Mouse (Mus musculus) retina, embryonic 14.5 days (tissue): ENCODE measurements around the gene Dgkg.

Experiments used
- DNase-seq: peaks from one replicate; pipeline ENCODE4 v3.0.0-alpha.2; 2015; ENCODE audit warnings: low spot score

The Dgkg gene

GRCm38 (mm10) chr16:22497976-22498375, 159.0 kb downstream of the Dgkg start:
- no peak for DNase-seq

GRCm38 (mm10) chr16:22495259-22495658, 161.8 kb downstream of the Dgkg start:
- no peak for DNase-seq

GRCm38 (mm10) chr16:22494815-22495214, 162.2 kb downstream of the Dgkg start:
- DNase-seq: no peak

GRCm38 (mm10) chr16:22493396-22493795, 163.6 kb downstream of the Dgkg start:
- DNase-seq: no peak

- no peak for DNase-seq
Measured at GRCm38 (mm10) chr16:22491446-22492166, 165.4 kb downstream of the Dgkg start.

- no peak for DNase-seq
Measured at GRCm38 (mm10) chr16:22483900-22484299, 173.1 kb downstream of the Dgkg start.

GRCm38 (mm10) chr16:22479322-22479721, 177.7 kb downstream of the Dgkg start:
- DNase-seq: no peak

GRCm38 (mm10) chr16:22471728-22472127, 185.3 kb downstream of the Dgkg start:
- DNase-seq: no peak

GRCm38 (mm10) chr16:22469385-22469784, 187.6 kb downstream of the Dgkg start:
- no peak for DNase-seq

- no peak for DNase-seq
Measured at GRCm38 (mm10) chr16:22467111-22467510, 189.9 kb downstream of the Dgkg start.

- no peak for DNase-seq
Measured at GRCm38 (mm10) chr16:22466381-22466780, 190.6 kb downstream of the Dgkg start.

- no peak for DNase-seq
Measured at GRCm38 (mm10) chr16:22462220-22462619, 194.8 kb downstream of the Dgkg start.

- DNase-seq: no peak
Measured at GRCm38 (mm10) chr16:22461728-22462127, 195.3 kb downstream of the Dgkg start.

GRCm38 (mm10) chr16:22460960-22461359, 196.1 kb downstream of the Dgkg start:
- DNase-seq: no peak

GRCm38 (mm10) chr16:22452082-22452481, 204.9 kb downstream of the Dgkg start:
- DNase-seq: no peak

GRCm38 (mm10) chr16:22448093-22448492, 208.9 kb downstream of the Dgkg start:
- no peak for DNase-seq

- no peak for DNase-seq
Measured at GRCm38 (mm10) chr16:22444786-22445185, 212.2 kb downstream of the Dgkg start.

GRCm38 (mm10) chr16:22442202-22442601, 214.8 kb downstream of the Dgkg start:
- peak; percentile 53 for DNase-seq

- DNase-seq: no peak
Measured at GRCm38 (mm10) chr16:22441317-22441716, 215.7 kb downstream of the Dgkg start.

GRCm38 (mm10) chr16:22440269-22440668, 216.8 kb downstream of the Dgkg start:
- DNase-seq: peak; percentile 64

GRCm38 (mm10) chr16:22439499-22440177, 217.4 kb downstream of the Dgkg start, which contains the start of gene Etv5:
Gene Etv5, minus strand, starts transcription at chr16:22439719.
- peak; percentile 99 for DNase-seq

GRCm38 (mm10) chr16:22438441-22439373, 218.3 kb downstream of the Dgkg start:
- DNase-seq: peak; percentile 83
